Mouse (Mus musculus) kidney, postnatal 4 days (tissue): ENCODE data around the gene Panx1.

ENCODE experiments used
- DNase-seq, 2 experiments: peaks; one replicate each; pipeline ENCODE4 v3.0.0; 2021; ENCODE audit warnings: mixed read lengths in 2 of 2

The Panx1 gene

GRCm38 (mm10) chr9:15021156-15021555, 24.1 kb downstream of the Panx1 start:
- no peak for DNase-seq

GRCm38 (mm10) chr9:15020561-15021080, 24.7 kb downstream of the Panx1 start:
- DNase-seq, result no peak

GRCm38 (mm10) chr9:15018756-15019131, 26.5 kb downstream of the Panx1 start:
- DNase-seq, result no peak

GRCm38 (mm10) chr9:15017791-15018755, 27.2 kb downstream of the Panx1 start:
- no peak for DNase-seq

GRCm38 (mm10) chr9:15015223-15015956, 29.9 kb downstream of the Panx1 start:
- peak; percentile 74 to 81 for DNase-seq

GRCm38 (mm10) chr9:15007566-15007965, 37.7 kb downstream of the Panx1 start:
- no peak for DNase-seq

- no peak for DNase-seq
Observed at GRCm38 (mm10) chr9:15004298-15004685, 41.0 kb downstream of the Panx1 start.

GRCm38 (mm10) chr9:15003676-15004297, 41.5 kb downstream of the Panx1 start:
- no peak for DNase-seq

GRCm38 (mm10) chr9:15002995-15003613, 42.2 kb downstream of the Panx1 start:
- no peak for DNase-seq

- DNase-seq, result no peak
Observed at GRCm38 (mm10) chr9:14998790-14999189, 46.5 kb downstream of the Panx1 start.

- DNase-seq, result no peak
Observed at GRCm38 (mm10) chr9:14997271-14998055, 47.8 kb downstream of the Panx1 start.

- no peak for DNase-seq
Observed at GRCm38 (mm10) chr9:14995525-14995924, 49.8 kb downstream of the Panx1 start.

GRCm38 (mm10) chr9:14988606-14989293, 56.5 kb downstream of the Panx1 start:
- no peak for DNase-seq

- no peak for DNase-seq
Observed at GRCm38 (mm10) chr9:14983141-14983540, 62.1 kb downstream of the Panx1 start.

GRCm38 (mm10) chr9:14982683-14983082, 62.6 kb downstream of the Panx1 start:
- no peak for DNase-seq

- no peak for DNase-seq
Observed at GRCm38 (mm10) chr9:14981539-14982155, 63.6 kb downstream of the Panx1 start.

- no peak for DNase-seq
Observed at GRCm38 (mm10) chr9:14974251-14975232, 70.7 kb downstream of the Panx1 start.

GRCm38 (mm10) chr9:14973762-14974161, 71.5 kb downstream of the Panx1 start:
- DNase-seq, result no peak

- no peak for DNase-seq
Observed at GRCm38 (mm10) chr9:14970805-14971525, 74.3 kb downstream of the Panx1 start.
